Mouse (Mus musculus) embryonic facial prominence, embryonic 15.5 days (tissue): Measurements from ENCODE around the gene Mrpl53. TPM values are rescaled to one million over a fixed set of nuclear protein-coding genes. Genes with fewer than 3 reads are reported as not detected.

Source experiments
- ATAC-seq: fragments of 200-750 bp; cut with Nextera tagmentation; 2 replicates; pipeline ENCODE4 v1.8.0; 2017; ENCODE audit warnings: low read depth, moderate TSS enrichment; ENCODE audit not compliant: insufficient number of reproducible peaks, low FRiP score, low TSS enrichment
- H3K27ac ChIP-seq: fragments of 300-500 bp; sonication (generic); replicated peaks from 2 replicates; pipeline ENCODE4 v1.5.1; 2015; ENCODE audit warnings: mild to moderate bottlenecking, inconsistent platforms
- H3K27me3 ChIP-seq: fragments of 300-500 bp; sonication (generic); 2 replicates; pipeline ENCODE4 v1.6.1; 2015; ENCODE audit warnings: inconsistent platforms
- H3K36me3 ChIP-seq: fragments of 300-500 bp; sonication (generic); 2 replicates; pipeline ENCODE4 v1.6.1; 2015; ENCODE audit warnings: mild to moderate bottlenecking, inconsistent platforms
- H3K4me1 ChIP-seq: fragments of 300-500 bp; sonication (generic); 2 replicates; pipeline ENCODE4 v1.6.1; 2015; ENCODE audit warnings: inconsistent platforms
- H3K4me2 ChIP-seq: fragments of 300-500 bp; sonication (generic); replicated peaks from 2 replicates; pipeline ENCODE4 v1.6.1; 2015; ENCODE audit warnings: mild to moderate bottlenecking, inconsistent platforms
- H3K4me3 ChIP-seq: fragments of 300-500 bp; sonication (generic); replicated peaks from 2 replicates; pipeline ENCODE4 v1.5.1; 2015; ENCODE audit warnings: mild to moderate bottlenecking, inconsistent platforms
- H3K9ac ChIP-seq: fragments of 300-500 bp; sonication (generic); 2 replicates; pipeline ENCODE4 v1.6.1; 2015; ENCODE audit warnings: inconsistent platforms
- H3K9me3 ChIP-seq: fragments of 300-500 bp; sonication (generic); replicated peaks from 2 replicates; pipeline ENCODE4 v1.6.1; 2016; ENCODE audit warnings: inconsistent platforms
- WGBS: fragments of 180-500 bp; shearing (Covaris S2); methylation state at CpG from one replicate; pipeline ENCODE4 v1.1.7; 2015; 5-methylcytosine and 5-hydroxymethylcytosine counted together
- polyA plus RNA-seq: library from polyadenylated mRNA; unstranded; fragments of >200 nt; fragmentation: Nextera tagmentation; extraction: Ambion mirVana; gene quantifications from 2 replicates; pipeline ENCODE4 v1.2.1, GENCODE M21; 2015

The Mrpl53 gene
- polyA plus RNA-seq, 1 experiment from 2014 or later, result 121 TPM

DNA sequence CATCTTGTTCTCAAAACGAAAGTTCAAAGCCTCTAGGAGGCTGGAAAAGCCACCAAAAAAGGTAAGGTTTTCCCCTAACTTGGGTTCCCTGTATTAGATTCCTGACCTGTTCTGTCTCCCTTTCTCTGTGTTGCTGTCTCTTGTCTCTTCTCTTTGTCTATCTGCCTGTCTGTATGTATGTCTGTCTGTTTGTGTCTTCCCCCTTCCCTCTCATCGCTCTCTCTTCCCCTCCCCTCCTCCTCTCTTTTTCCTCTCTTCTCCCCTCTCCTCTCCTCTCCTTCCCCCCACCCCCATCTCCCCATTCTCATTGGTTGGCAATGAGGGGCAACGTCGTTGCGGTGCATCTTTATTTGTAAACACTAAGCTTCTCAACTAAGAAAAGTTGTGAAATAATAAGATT, 16.5 kb downstream of the Mrpl53 start, which contains the start of gene Ino80b:
Ino80b (minus strand) TSS at position 101 of the 400 bp plus-strand sequence.
- peak within 1 kb of the TSS; percentile 64 for H3K9ac ChIP-seq
- peak within 1 kb of the TSS; percentile 84 for H3K4me3 ChIP-seq
- no peak for ATAC-seq
- 31% methylated on average over 5 of the region's 5 CpGs for WGBS
- H3K4me2 ChIP-seq, result peak within 1 kb of the TSS; percentile 90
- H3K36me3 ChIP-seq, result no peaks in the 10 kb centered on the region
- H3K27ac ChIP-seq, result peak within 1 kb of the TSS; percentile 85
- H3K27me3 ChIP-seq, result no peaks in the 10 kb centered on the region
- peaks cover 30% of the 10 kb centered on the region for H3K4me1 ChIP-seq
- H3K9me3 ChIP-seq, result no peaks in the 10 kb centered on the region

- Histone ChIP-seq H3K9ac (no peak overlapping the region), H3K4me3 (no peak overlapping the region), H3K4me1 (peaks cover 18% of the 10 kb centered on the region), H3K36me3 (no peaks in the 10 kb centered on the region), H3K4me2 (no peak overlapping the region), H3K27ac (no peak overlapping the region), H3K27me3 (no peaks in the 10 kb centered on the region), H3K9me3 (no peaks in the 10 kb centered on the region)
- no peak for ATAC-seq
- WGBS, result 95% methylated on average over 5 of the region's 5 CpGs
Measured at GRCm38 (mm10) chr6:83127419-83127818, 18.6 kb downstream of the Mrpl53 start.

DNA sequence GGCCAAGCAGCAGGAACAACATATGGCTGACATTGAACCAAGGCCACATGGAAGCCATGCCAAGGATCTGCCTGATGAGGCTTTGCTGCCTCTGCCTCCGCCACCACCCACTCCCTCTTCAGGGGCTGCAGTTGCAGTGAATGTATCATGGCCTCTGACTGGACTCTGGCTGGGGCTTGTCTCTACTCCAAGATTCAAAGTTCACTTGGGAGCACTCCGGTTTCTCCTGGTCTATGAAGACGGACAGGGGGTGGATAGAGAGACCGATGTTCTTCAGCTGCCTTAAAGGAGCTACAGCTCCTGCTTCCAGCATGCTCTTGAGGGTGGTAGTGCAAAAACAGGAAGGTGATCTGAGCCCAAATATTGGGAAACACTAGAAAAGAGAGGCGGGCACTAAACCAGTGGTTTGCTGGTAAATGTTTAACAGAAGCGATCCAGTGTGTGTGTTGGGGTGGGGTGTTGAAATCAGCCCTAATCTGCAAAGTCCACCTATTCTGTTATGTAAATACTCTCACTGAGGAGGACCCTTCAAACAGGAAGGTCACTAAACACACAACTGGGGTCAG, 22.7 kb downstream of the Mrpl53 start:
- no peaks in the 10 kb centered on the region for H3K27me3 ChIP-seq
- no peak overlapping the region for H3K4me2 ChIP-seq
- H3K9ac ChIP-seq, result no peak overlapping the region
- ATAC-seq, result no peak
- peaks cover 18% of the 10 kb centered on the region for H3K4me1 ChIP-seq
- no peak overlapping the region for H3K27ac ChIP-seq
- H3K4me3 ChIP-seq, result no peak overlapping the region
- H3K36me3 ChIP-seq, result no peaks in the 10 kb centered on the region
- 75% methylated on average over 6 of the region's 6 CpGs for WGBS
- no peaks in the 10 kb centered on the region for H3K9me3 ChIP-seq

DNA sequence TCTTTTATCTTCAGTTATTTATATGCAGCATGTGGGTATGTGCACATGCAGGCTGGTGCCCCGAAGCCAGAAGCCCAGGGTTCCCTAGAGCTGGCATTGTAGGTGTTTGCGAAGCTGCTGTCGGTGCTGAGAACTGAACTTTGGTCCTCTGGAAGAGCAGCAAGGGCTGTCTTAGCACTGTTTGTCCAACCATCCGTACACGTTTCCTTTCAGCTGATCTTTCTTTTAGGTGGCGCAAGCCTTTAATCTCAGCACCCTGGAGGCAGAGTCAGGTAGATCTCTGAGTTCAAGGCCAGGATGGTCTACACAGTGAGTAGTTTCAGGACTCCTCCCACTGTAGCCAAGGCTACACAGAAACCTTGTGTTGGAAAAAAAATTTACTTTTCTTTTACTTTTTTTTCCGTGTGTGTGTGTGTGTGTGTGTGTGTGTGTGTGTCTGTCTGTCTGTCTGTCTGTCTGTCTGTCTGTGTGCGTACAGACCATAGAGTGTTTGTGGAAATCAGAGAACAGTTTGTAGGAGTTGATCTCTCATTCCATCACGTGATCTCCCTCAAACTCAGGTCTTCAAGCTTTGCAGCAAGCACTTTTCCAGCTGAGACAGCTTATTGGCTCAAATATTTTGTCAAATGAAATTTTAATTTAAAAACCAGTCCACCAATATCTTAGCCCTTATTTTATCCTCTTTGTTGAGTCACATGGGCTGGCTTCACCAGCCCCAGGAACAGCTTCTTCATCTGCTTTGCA, 23.5 kb downstream of the Mrpl53 start:
- 84% methylated on average over 9 of the region's 9 CpGs for WGBS
- no peaks in the 10 kb centered on the region for H3K9me3 ChIP-seq
- no peak for ATAC-seq

GRCm38 (mm10) chr6:83134226-83134625, 25.4 kb downstream of the Mrpl53 start:
- Histone ChIP-seq H3K4me3 (no peak overlapping the region), H3K9ac (no peak overlapping the region), H3K9me3 (no peaks in the 10 kb centered on the region), H3K36me3 (no peaks in the 10 kb centered on the region), H3K4me2 (no peak overlapping the region), H3K4me1 (peaks cover 38% of the 10 kb centered on the region), H3K27me3 (no peaks in the 10 kb centered on the region), H3K27ac (no peak overlapping the region)
- 68% methylated on average over 3 of the region's 3 CpGs for WGBS
- ATAC-seq, result no peak

More for the DNA sequence above, 23.5 kb downstream of the Mrpl53 start:
- Histone ChIP-seq H3K4me2 (no peak overlapping the region), H3K4me3 (no peak overlapping the region), H3K9ac (no peak overlapping the region), H3K36me3 (no peaks in the 10 kb centered on the region), H3K27me3 (no peaks in the 10 kb centered on the region), H3K27ac (no peak overlapping the region), H3K4me1 (peaks cover 22% of the 10 kb centered on the region)

DNA sequence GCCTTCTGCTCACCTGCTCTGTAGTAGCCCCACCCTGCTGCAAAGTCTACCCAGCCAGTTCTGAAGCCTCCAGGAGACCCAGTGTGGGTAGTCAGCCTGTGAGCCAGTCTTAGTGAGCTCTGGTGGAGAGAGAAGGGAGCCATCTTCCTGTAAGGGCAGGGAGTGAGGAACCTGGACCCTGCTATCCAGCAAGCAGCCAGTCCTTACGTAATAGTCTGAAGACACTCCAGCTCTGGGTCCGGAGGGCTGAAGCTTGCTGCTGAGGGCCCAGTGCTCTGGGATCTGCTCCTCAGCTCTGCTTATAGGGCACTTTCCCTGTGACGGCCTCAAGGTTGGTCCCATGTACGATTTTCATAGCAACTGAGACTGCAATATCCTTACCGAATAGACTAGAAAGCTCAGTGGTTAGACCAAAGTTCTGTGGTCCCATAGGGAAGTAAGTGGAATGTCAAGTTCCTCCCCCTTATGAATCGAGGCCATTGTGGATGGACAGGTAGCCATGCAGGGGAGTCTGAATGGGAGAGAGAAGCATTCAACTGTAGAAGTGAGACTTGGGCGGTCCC, 26.2 kb downstream of the Mrpl53 start, which contains the start of gene Rtkn:
Rtkn (plus strand) TSS at position 513 of the 563 bp plus-strand sequence.
- H3K4me2 ChIP-seq, result peak within 1 kb of the TSS; percentile 72
- H3K27ac ChIP-seq, result peak within 1 kb of the TSS; percentile 100
- H3K4me3 ChIP-seq, result peak within 1 kb of the TSS; percentile 52
- ATAC-seq, result no peak
- H3K27me3 ChIP-seq, result no peaks in the 10 kb centered on the region
- H3K9ac ChIP-seq, result peak within 1 kb of the TSS; percentile 62
- no peaks in the 10 kb centered on the region for H3K36me3 ChIP-seq
- WGBS, result 54% methylated on average over 7 of the region's 7 CpGs
- peaks cover 46% of the 10 kb centered on the region for H3K4me1 ChIP-seq
- H3K9me3 ChIP-seq, result no peaks in the 10 kb centered on the region

DNA sequence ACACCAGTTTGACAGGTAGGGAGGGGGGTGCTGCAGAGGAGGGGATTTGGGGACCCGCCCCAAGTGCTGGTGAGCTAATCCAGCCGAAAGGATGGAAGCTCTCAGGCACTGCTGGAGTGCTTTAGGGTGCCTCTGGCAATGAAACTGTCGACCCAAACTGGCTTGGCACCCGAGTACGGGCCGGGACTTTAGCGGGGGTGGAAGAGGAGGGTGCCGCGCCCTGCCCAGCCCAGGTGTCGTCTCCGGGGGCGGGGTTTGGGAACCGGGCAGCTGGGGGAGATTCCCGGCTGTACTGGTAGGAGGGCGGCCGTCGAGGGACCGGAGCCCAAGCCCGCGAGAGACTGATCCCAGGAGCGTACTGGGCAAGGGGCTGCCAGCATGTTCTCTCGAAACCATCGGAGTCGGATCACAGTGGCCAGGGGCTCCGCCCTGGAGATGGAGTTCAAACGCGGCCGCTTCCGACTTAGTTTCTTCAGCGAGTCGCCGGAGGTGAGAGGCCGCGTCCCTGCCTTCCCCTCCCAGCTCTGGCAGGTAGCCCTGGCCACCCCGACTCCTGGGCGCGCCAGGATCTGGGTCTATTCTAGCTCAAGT, 26.8 kb downstream of the Mrpl53 start:
- WGBS, result 6% methylated on average over 37 of the region's 37 CpGs
- Histone ChIP-seq H3K36me3 (no peaks in the 10 kb centered on the region), H3K9me3 (no peaks in the 10 kb centered on the region)

DNA sequence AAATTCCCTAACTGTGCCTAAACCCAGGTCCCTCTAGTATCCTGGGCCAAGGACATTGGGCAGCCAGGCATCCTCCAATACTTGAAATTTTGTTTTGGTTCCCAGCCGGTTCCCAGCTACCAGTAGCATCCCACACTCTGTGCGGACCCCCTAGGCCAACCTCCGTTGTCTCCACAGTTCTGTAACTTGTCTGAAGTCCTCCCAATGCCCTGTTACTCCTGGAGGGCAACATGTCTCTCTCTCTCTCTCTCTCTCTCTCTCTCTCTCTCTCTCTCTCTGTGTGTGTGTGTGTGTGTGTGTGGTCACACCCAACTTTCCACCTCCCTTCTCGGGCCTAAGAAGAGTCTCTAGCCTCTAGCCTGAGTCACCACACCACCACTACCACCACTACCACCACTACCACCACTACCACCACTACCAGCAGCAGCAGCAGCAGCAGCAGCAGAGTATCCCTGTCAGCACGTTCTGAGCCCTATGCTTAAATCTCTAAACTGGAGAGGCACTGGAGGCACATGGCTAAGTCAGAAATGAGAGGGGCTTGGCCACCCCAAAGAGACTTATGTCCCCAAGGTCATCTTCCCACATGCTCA, 27.5 kb downstream of the Mrpl53 start:
- H3K9ac ChIP-seq, result peak overlapping the region; percentile 62
- H3K36me3 ChIP-seq, result no peaks in the 10 kb centered on the region
- H3K4me1 ChIP-seq, result peaks cover 51% of the 10 kb centered on the region
- H3K27ac ChIP-seq, result peak overlapping the region; percentile 100
- no peaks in the 10 kb centered on the region for H3K27me3 ChIP-seq
- WGBS, result 10% methylated on average over 5 of the region's 5 CpGs
- H3K9me3 ChIP-seq, result no peaks in the 10 kb centered on the region
- no peak for ATAC-seq
- peak overlapping the region; percentile 72 for H3K4me2 ChIP-seq
- H3K4me3 ChIP-seq, result peak overlapping the region; percentile 52

More for the DNA sequence above, 26.8 kb downstream of the Mrpl53 start:
- peak overlapping the region; percentile 72 for H3K4me2 ChIP-seq
- peak overlapping the region; percentile 62 for H3K9ac ChIP-seq
- peak overlapping the region; percentile 52 for H3K4me3 ChIP-seq
- H3K27me3 ChIP-seq, result no peaks in the 10 kb centered on the region
- H3K27ac ChIP-seq, result peak overlapping the region; percentile 100
- ATAC-seq, result no peak
- peaks cover 48% of the 10 kb centered on the region for H3K4me1 ChIP-seq

GRCm38 (mm10) chr6:83136881-83137575, 28.2 kb downstream of the Mrpl53 start:
- WGBS, result under 1% methylated on average over 26 of the region's 26 CpGs
- Histone ChIP-seq H3K9me3 (no peaks in the 10 kb centered on the region), H3K4me1 (peaks cover 58% of the 10 kb centered on the region), H3K27ac (peak overlapping the region; percentile 100), H3K4me3 (peak overlapping the region; percentile 52), H3K4me2 (peak overlapping the region; percentile 72), H3K36me3 (no peaks in the 10 kb centered on the region), H3K27me3 (no peaks in the 10 kb centered on the region), H3K9ac (peak overlapping the region; percentile 62)
- peak; percentile 85 for ATAC-seq

- Histone ChIP-seq H3K4me1 (peaks cover 63% of the 10 kb centered on the region), H3K36me3 (no peaks in the 10 kb centered on the region), H3K9ac (peak overlapping the region; percentile 62), H3K4me2 (peak overlapping the region; percentile 72), H3K27me3 (no peaks in the 10 kb centered on the region), H3K4me3 (peak overlapping the region; percentile 52), H3K9me3 (no peaks in the 10 kb centered on the region), H3K27ac (peak overlapping the region; percentile 100)
- ATAC-seq, result peak; percentile 88
- under 1% methylated on average over 12 of the region's 12 CpGs for WGBS
Measured at GRCm38 (mm10) chr6:83137576-83137950, 28.7 kb downstream of the Mrpl53 start.
